Mouse (Mus musculus): ENCODE data around the gene Phf12. TPM values are rescaled to one million over a fixed set of nuclear protein-coding genes. Genes with fewer than 3 reads are reported as not detected.
A peak's percentile ranks its signal among the peaks of the same experiment; 100 is the strongest.

Gene Phf12
- polyA plus RNA-seq, 1 experiment from 2014 or later: 19.0 TPM

- H3K27ac ChIP-seq (ENCODE audit: low read depth, low read length): peak overlapping the region; percentile 81
- peaks cover 3% of the 10 kb centered on the region; the same call in 1 of the 2 replicates for H3K27me3 ChIP-seq (ENCODE audit: control insufficient read depth, insufficient read depth, low read length)
- H3K9me3 ChIP-seq (ENCODE audit: control insufficient read depth, low read length): no peaks in the 10 kb centered on the region
- WGBS: 6% methylated on average over 17 of the region's 17 CpGs
- peak; percentile 75 for ATAC-seq (ENCODE audit: low read depth)
- peaks cover 18% of the 10 kb centered on the region for H3K4me1 ChIP-seq (ENCODE audit: control insufficient read depth, insufficient read depth, low read length)
- no peak overlapping the region for H3K4me3 ChIP-seq (ENCODE audit: low read depth, low read length)
- H3K36me3 ChIP-seq (ENCODE audit: control insufficient read depth, insufficient read depth, low read length): no peaks in the 10 kb centered on the region
- H3K4me2 ChIP-seq (ENCODE audit: low read depth, low read length): peak overlapping the region; percentile 27; the same call in 1 of the 2 replicates
- H3K9ac ChIP-seq (replicated peaks; ENCODE audit: low read depth, low read length): peak overlapping the region; percentile 32; the same call in 1 of the 2 replicates
Measured at GRCm38 (mm10) chr11:77965101-77966036, 17.2 kb upstream of the Phf12 start.

- no peak overlapping the region for H3K9ac ChIP-seq (replicated peaks; ENCODE audit: low read depth, low read length)
- H3K36me3 ChIP-seq (ENCODE audit: control insufficient read depth, insufficient read depth, low read length): no peaks in the 10 kb centered on the region
- 45% methylated on average over 5 of the region's 5 CpGs for WGBS
- H3K4me3 ChIP-seq (ENCODE audit: low read depth, low read length): no peak overlapping the region
- H3K4me2 ChIP-seq (ENCODE audit: low read depth, low read length): no peak overlapping the region
- no peak for ATAC-seq (ENCODE audit: low read depth)
- H3K27ac ChIP-seq (ENCODE audit: low read depth, low read length): peak overlapping the region; percentile 31; the same call in 1 of the 2 replicates
- peaks cover 3% of the 10 kb centered on the region; the same call in 1 of the 2 replicates for H3K27me3 ChIP-seq (ENCODE audit: control insufficient read depth, insufficient read depth, low read length)
- peaks cover 18% of the 10 kb centered on the region for H3K4me1 ChIP-seq (ENCODE audit: control insufficient read depth, insufficient read depth, low read length)
- H3K9me3 ChIP-seq (ENCODE audit: control insufficient read depth, low read length): no peaks in the 10 kb centered on the region
Measured at GRCm38 (mm10) chr11:77966037-77966391, 16.5 kb upstream of the Phf12 start.

- Histone ChIP-seq H3K4me3 (ENCODE audit: low read depth, low read length) (no peak overlapping the region), H3K27ac (ENCODE audit: low read depth, low read length) (no peak overlapping the region), H3K36me3 (ENCODE audit: control insufficient read depth, insufficient read depth, low read length) (no peaks in the 10 kb centered on the region), H3K27me3 (ENCODE audit: control insufficient read depth, insufficient read depth, low read length) (peaks cover 3% of the 10 kb centered on the region; the same call in 1 of the 2 replicates), H3K9ac (replicated peaks; ENCODE audit: low read depth, low read length) (no peak overlapping the region), H3K9me3 (ENCODE audit: control insufficient read depth, low read length) (no peaks in the 10 kb centered on the region), H3K4me1 (ENCODE audit: control insufficient read depth, insufficient read depth, low read length) (peaks cover 18% of the 10 kb centered on the region), H3K4me2 (ENCODE audit: low read depth, low read length) (no peak overlapping the region)
- no peak for ATAC-seq (ENCODE audit: low read depth)
- under 1% methylated on average over 4 of the region's 4 CpGs for WGBS
Measured at GRCm38 (mm10) chr11:77967114-77967513, 15.4 kb upstream of the Phf12 start.

- H3K4me2 ChIP-seq (ENCODE audit: low read depth, low read length): no peak overlapping the region
- H3K9me3 ChIP-seq (ENCODE audit: control insufficient read depth, low read length): no peaks in the 10 kb centered on the region
- no peak overlapping the region for H3K9ac ChIP-seq (replicated peaks; ENCODE audit: low read depth, low read length)
- 79% methylated on average over 4 of the region's 4 CpGs for WGBS
- H3K27me3 ChIP-seq (ENCODE audit: control insufficient read depth, insufficient read depth, low read length): no peaks in the 10 kb centered on the region
- H3K4me1 ChIP-seq (ENCODE audit: control insufficient read depth, insufficient read depth, low read length): peaks cover 18% of the 10 kb centered on the region
- ATAC-seq (ENCODE audit: low read depth): no peak
- H3K36me3 ChIP-seq (ENCODE audit: control insufficient read depth, insufficient read depth, low read length): 0 out of 2 replicates have a peak, but pooled peaks cover 3% of the 10 kb centered on the region
- no peak overlapping the region for H3K27ac ChIP-seq (ENCODE audit: low read depth, low read length)
- no peak overlapping the region for H3K4me3 ChIP-seq (ENCODE audit: low read depth, low read length)
Measured at GRCm38 (mm10) chr11:77968786-77969185, 13.8 kb upstream of the Phf12 start.

- no peak for ATAC-seq (ENCODE audit: low read depth)
- no peak overlapping the region for H3K9ac ChIP-seq (replicated peaks; ENCODE audit: low read depth, low read length)
- H3K4me1 ChIP-seq (ENCODE audit: control insufficient read depth, insufficient read depth, low read length): peaks cover 4% of the 10 kb centered on the region
- WGBS: 88% methylated on average over 6 of the region's 6 CpGs
- no peak overlapping the region for H3K4me3 ChIP-seq (ENCODE audit: low read depth, low read length)
- H3K27ac ChIP-seq (ENCODE audit: low read depth, low read length): no peak overlapping the region
- H3K36me3 ChIP-seq (ENCODE audit: control insufficient read depth, insufficient read depth, low read length): 0 out of 2 replicates have a peak, but pooled peaks cover 3% of the 10 kb centered on the region
- no peaks in the 10 kb centered on the region for H3K9me3 ChIP-seq (ENCODE audit: control insufficient read depth, low read length)
- H3K4me2 ChIP-seq (ENCODE audit: low read depth, low read length): no peak overlapping the region
- no peaks in the 10 kb centered on the region for H3K27me3 ChIP-seq (ENCODE audit: control insufficient read depth, insufficient read depth, low read length)
Measured at GRCm38 (mm10) chr11:77970718-77971117, 11.8 kb upstream of the Phf12 start.

GRCm38 (mm10) chr11:77973520-77973919 is 9.0 kb upstream of the Phf12 start:
- Histone ChIP-seq H3K9me3 (ENCODE audit: control insufficient read depth, low read length) (no peaks in the 10 kb centered on the region), H3K9ac (replicated peaks; ENCODE audit: low read depth, low read length) (no peak overlapping the region), H3K27me3 (ENCODE audit: control insufficient read depth, insufficient read depth, low read length) (no peaks in the 10 kb centered on the region), H3K4me1 (ENCODE audit: control insufficient read depth, insufficient read depth, low read length) (no peaks in the 10 kb centered on the region), H3K4me2 (ENCODE audit: low read depth, low read length) (no peak overlapping the region), H3K4me3 (ENCODE audit: low read depth, low read length) (no peak overlapping the region), H3K36me3 (ENCODE audit: control insufficient read depth, insufficient read depth, low read length) (peaks cover 16% of the 10 kb centered on the region; the same call in 1 of the 2 replicates), H3K27ac (ENCODE audit: low read depth, low read length) (no peak overlapping the region)
- 85% methylated on average over 7 of the region's 7 CpGs for WGBS
- ATAC-seq (ENCODE audit: low read depth): no peak

- H3K36me3 ChIP-seq (ENCODE audit: control insufficient read depth, insufficient read depth, low read length): peaks cover 16% of the 10 kb centered on the region; the same call in 1 of the 2 replicates
- H3K4me2 ChIP-seq (ENCODE audit: low read depth, low read length): no peak overlapping the region
- ATAC-seq (ENCODE audit: low read depth): no peak
- no peak overlapping the region for H3K9ac ChIP-seq (replicated peaks; ENCODE audit: low read depth, low read length)
- H3K4me3 ChIP-seq (ENCODE audit: low read depth, low read length): no peak overlapping the region
- no peak overlapping the region for H3K27ac ChIP-seq (ENCODE audit: low read depth, low read length)
- H3K9me3 ChIP-seq (ENCODE audit: control insufficient read depth, low read length): no peaks in the 10 kb centered on the region
- 41% methylated on average over 15 of the region's 15 CpGs for WGBS
- H3K27me3 ChIP-seq (ENCODE audit: control insufficient read depth, insufficient read depth, low read length): no peaks in the 10 kb centered on the region
- H3K4me1 ChIP-seq (ENCODE audit: control insufficient read depth, insufficient read depth, low read length): no peaks in the 10 kb centered on the region
Measured at GRCm38 (mm10) chr11:77974325-77974724, 8.2 kb upstream of the Phf12 start.

GRCm38 (mm10) chr11:77975873-77976272 is 6.7 kb upstream of the Phf12 start:
- H3K4me3 ChIP-seq (ENCODE audit: low read depth, low read length): no peak overlapping the region
- no peak overlapping the region for H3K4me2 ChIP-seq (ENCODE audit: low read depth, low read length)
- H3K4me1 ChIP-seq (ENCODE audit: control insufficient read depth, insufficient read depth, low read length): no peaks in the 10 kb centered on the region
- no peaks in the 10 kb centered on the region for H3K27me3 ChIP-seq (ENCODE audit: control insufficient read depth, insufficient read depth, low read length)
- H3K27ac ChIP-seq (ENCODE audit: low read depth, low read length): no peak overlapping the region
- no peaks in the 10 kb centered on the region for H3K9me3 ChIP-seq (ENCODE audit: control insufficient read depth, low read length)
- no peak overlapping the region for H3K9ac ChIP-seq (replicated peaks; ENCODE audit: low read depth, low read length)
- WGBS: 35% methylated on average over 4 of the region's 4 CpGs
- ATAC-seq (ENCODE audit: low read depth): no peak
- peaks cover 16% of the 10 kb centered on the region; the same call in 1 of the 2 replicates for H3K36me3 ChIP-seq (ENCODE audit: control insufficient read depth, insufficient read depth, low read length)

GRCm38 (mm10) chr11:77978161-77978560 is 4.4 kb upstream of the Phf12 start:
- no peak overlapping the region for H3K4me2 ChIP-seq (ENCODE audit: low read depth, low read length)
- H3K27ac ChIP-seq (ENCODE audit: low read depth, low read length): no peak overlapping the region
- no peaks in the 10 kb centered on the region for H3K9me3 ChIP-seq (ENCODE audit: control insufficient read depth, low read length)
- no peak overlapping the region for H3K9ac ChIP-seq (replicated peaks; ENCODE audit: low read depth, low read length)
- no peak for ATAC-seq (ENCODE audit: low read depth)
- 86% methylated on average over 6 of the region's 6 CpGs for WGBS
- H3K27me3 ChIP-seq (ENCODE audit: control insufficient read depth, insufficient read depth, low read length): no peaks in the 10 kb centered on the region
- H3K4me1 ChIP-seq (ENCODE audit: control insufficient read depth, insufficient read depth, low read length): no peaks in the 10 kb centered on the region
- no peak overlapping the region for H3K4me3 ChIP-seq (ENCODE audit: low read depth, low read length)
- peaks cover 16% of the 10 kb centered on the region; the same call in 1 of the 2 replicates for H3K36me3 ChIP-seq (ENCODE audit: control insufficient read depth, insufficient read depth, low read length)

Data from neural tube, embryonic 14.5 days (tissue).